Mouse (Mus musculus) mesoderm, embryonic 11.5 days (tissue): Measurements from ENCODE around the gene Gm20509.
"Not testable (repeated sequence)": the region's sequence is repeated elsewhere in the genome, so short reads cannot be mapped to it uniquely, and the experiment has no call there.

ENCODE experiments used
- DNase-seq: peaks from one replicate; pipeline ENCODE4 v3.0.0-alpha.2; 2012; ENCODE audit warnings: low read depth, low spot score

The Gm20509 gene

GRCm38 (mm10) chr9:73102181-73102580, at the start of gene Gm20509:
Gene Gm20509, plus strand, starts transcription at chr9:73102470.
- DNase-seq: no peak

GRCm38 (mm10) chr9:73055441-73055911, 46.8 kb upstream of the Gm20509 start:
- DNase-seq: no peak

- DNase-seq: no peak
Observed at GRCm38 (mm10) chr9:73059224-73059623, 43.0 kb upstream of the Gm20509 start.

DNA sequence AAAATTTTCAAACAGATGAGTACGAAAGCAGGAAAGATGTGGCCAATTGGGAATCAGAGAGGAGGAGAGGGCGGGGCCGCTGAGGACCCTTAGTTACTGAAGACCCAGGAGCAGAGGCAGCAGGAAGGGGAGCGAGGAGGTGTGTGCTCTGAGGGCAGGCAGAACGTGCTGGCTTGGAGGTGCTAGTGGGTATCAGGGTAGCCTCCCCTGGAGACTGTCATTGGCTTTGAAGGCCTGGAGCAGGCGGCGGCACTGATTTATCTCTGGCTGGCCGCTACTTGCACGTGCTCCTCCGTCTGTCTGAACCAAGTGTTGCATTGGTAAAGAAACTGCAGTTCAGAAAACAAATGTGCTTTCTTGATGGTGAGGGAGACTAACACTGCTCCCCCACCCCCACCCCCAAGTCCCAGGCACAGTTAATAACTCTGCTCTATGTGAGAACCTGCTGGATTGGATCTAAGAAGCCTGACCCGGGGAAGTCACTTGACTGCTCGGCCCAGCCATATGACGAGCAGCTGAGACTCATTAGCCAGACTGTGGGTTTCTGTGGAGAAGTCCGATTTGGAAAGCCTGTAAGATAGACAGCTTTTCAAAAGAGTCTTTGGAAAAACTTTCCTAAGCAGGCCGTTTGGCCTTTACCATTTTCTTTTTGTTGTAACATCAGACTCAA, 38.5 kb upstream of the Gm20509 start:
- peak; percentile 34 for DNase-seq

- DNase-seq: peak; percentile 56
Observed at GRCm38 (mm10) chr9:73067086-73067485, 35.2 kb upstream of the Gm20509 start.

DNA sequence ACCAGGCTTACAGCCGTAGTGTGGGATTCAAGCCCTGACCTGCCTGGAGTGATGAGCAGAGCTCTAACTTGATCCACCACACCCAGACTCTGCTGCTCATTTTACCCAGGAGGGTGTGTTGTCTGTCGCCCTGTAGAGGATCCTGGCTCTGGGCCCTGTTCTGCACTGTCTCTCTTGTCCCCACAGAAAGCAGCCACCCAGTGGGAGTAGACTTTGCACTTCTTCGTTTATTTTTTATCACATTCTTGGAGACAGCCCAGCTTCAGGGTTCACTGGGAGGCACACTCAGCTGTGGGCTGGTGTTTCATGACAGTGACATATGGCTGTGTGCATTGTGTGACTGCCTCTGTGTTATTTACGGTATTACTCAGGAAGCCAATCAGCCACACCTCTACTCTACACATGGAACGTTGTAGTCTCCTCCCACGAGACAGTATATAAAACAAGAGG, 34.0 kb upstream of the Gm20509 start:
- peak; percentile 50 for DNase-seq

DNA sequence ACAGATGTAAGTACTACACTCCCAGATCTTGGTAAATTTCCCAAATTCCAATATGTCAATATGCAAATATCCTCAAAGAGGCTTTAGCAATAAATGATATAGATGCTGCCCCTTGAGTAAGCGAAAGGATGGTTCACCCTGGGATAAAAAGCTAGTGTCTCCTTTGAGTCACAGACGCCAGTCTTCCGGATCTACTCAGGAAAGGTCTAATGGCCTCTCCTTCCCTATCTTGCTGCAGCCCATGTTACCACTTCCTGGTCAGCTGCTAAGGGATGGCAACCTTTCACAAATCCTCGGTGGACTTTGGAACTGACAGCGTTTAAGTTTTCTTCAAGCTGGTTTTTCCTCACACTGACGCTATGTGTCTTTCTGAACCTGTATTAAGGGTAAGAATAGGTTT, 33.6 kb upstream of the Gm20509 start:
- no peak for DNase-seq

- no peak for DNase-seq
Observed at GRCm38 (mm10) chr9:73070971-73071659, 31.2 kb upstream of the Gm20509 start.

- no peak for DNase-seq
Observed at GRCm38 (mm10) chr9:73072426-73072825, 29.8 kb upstream of the Gm20509 start.

GRCm38 (mm10) chr9:73073169-73073568, 29.1 kb upstream of the Gm20509 start:
- no peak for DNase-seq

DNA sequence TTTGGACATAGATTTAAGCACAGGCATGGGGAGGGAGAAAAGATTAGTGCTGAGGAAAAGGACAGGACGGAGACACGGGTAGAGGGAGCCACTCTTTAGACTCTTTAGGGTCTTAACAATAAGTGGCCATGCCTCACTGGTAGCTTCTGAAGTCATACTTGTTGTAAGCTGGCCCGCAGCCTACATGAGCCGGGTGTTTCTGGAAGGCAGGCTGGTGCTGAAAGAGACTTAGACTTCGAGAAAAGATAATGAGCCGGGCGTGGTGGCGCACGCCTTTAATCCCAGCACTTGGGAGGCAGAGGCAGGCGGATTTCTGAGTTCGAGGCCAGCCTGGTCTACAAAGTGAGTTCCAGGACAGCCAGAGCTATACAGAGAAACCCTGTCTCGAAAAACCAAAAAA, 22.9 kb upstream of the Gm20509 start:
- DNase-seq: not testable (repeated sequence)

GRCm38 (mm10) chr9:73079801-73080325, 22.4 kb upstream of the Gm20509 start:
- DNase-seq: no peak

- no peak for DNase-seq
Observed at GRCm38 (mm10) chr9:73082291-73083000, 19.8 kb upstream of the Gm20509 start.

- no peak for DNase-seq
Observed at GRCm38 (mm10) chr9:73083956-73084355, 18.3 kb upstream of the Gm20509 start.

- DNase-seq: no peak
Observed at GRCm38 (mm10) chr9:73085845-73086244, 16.4 kb upstream of the Gm20509 start.

- no peak for DNase-seq
Observed at GRCm38 (mm10) chr9:73087121-73087520, 15.1 kb upstream of the Gm20509 start.

DNA sequence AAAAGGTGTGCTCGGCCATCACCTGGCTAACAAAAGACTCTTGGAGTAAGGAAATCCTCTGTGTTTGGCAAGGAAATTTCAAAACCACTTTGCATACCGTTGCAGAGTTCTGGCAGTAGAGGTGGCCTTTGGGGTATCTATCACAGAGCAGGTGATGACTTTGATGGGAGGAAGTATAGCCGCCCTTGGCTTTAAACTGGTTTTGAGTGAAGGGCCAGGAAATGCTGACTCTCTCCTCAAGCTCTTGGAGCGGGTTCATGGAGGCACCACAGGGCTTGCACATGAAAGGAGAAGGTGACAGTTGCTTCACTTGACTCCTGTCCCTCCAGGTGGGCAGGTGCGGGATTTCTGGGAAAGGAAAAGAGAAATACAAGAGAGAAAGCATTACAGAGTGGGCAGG, 14.7 kb upstream of the Gm20509 start:
- DNase-seq: no peak

- DNase-seq: no peak
Observed at GRCm38 (mm10) chr9:73089222-73089920, 12.9 kb upstream of the Gm20509 start.

DNA sequence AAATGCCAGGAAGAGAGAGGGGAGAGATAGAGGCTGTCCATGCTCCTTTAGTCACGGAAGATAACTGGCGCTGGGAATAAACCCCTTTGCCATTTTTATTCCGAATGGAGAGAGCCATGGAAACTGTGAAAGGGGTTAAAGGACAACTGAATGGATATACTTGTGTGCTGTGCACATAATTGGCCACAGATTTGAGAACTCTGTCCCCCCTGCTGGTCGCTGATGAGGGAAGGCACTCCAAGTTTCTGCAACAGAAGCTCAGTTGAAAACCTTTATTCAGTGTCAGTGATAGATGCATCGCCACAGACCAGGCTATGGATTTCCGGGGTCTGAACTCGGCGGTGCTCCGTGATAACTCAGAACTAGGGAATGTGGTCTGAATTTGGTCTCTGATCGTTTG, 12.1 kb upstream of the Gm20509 start:
- DNase-seq: no peak

DNA sequence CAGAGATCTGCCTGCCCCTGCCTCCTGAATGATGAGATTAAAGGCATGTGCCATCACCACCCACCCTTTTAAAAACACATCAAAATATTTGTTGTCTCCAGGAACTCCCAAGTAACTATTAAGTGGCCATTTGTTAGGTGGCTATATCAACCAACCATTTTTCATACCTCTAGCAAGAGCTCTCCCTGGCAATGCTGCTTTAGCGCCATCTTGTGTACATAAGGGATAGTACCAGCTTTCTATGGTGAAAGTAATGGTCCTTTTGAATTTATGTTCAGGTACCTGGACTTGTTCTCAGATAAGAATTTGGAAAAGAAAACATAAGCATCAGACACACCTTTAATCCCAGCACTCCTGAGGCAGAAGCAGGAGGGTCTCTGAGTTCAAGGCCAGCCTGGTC, 10.5 kb upstream of the Gm20509 start:
- DNase-seq: peak; percentile 71

GRCm38 (mm10) chr9:73094580-73094979, 7.7 kb upstream of the Gm20509 start:
- no peak for DNase-seq

- DNase-seq: no peak
Observed at GRCm38 (mm10) chr9:73097898-73098297, 4.4 kb upstream of the Gm20509 start.
